Mouse (Mus musculus) colon, adult 2 months (tissue): ENCODE results near the gene Rogdi. TPM values are rescaled to one million over a fixed set of nuclear protein-coding genes. Genes with fewer than 3 reads are reported as not detected.

Experiments
- polyA plus RNA-seq: library from polyadenylated mRNA; depleted of rRNA; stranded (reverse); fragments of >200 nt; gene quantifications from 2 replicates; pipeline ENCODE4 v1.2.3, GENCODE M21; 2012; rRNA removed

The Rogdi gene
- polyA plus RNA-seq = 64.7 and 69.2 TPM in 2 replicates

DNA sequence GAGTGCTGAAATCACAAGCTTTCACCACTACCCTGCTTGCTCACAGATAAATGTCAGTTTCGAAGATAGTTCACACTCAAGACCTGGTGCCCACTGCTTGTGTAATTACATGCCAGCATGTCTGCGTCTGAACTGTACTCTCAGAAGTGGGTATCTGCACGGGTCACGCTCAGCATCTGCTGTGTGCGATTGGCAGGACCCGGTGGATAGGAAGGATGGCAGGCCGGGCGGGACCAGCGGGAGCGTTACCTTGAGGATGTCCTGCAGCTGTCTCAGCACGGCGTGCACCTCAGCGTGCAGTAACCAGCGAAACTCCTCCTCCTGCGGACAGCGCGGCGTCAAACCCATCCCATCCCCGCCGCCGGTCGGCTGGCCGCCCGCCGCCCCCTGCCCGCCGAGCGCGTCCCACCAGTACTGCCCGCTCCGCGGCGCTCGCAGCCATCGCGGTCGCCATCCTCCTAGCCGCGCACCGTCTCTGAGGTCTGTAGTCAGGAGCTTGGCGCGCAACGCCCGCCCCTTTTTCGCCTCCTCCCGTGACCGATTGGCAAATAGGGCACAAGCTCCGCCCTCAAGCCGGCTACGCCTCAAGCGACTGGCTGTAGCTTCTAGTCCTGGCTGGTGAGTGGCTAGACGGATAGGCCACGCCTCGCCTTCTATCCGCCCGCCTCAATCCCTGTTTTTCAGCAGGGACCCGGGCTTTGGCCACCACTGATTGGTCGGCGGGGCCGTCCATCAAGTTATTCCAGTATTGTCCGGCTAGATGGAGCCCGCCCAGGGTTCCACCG is at the start of gene Rogdi:
Rogdi (minus strand) TSS at position 500 of the 785 bp plus-strand sequence.

DNA sequence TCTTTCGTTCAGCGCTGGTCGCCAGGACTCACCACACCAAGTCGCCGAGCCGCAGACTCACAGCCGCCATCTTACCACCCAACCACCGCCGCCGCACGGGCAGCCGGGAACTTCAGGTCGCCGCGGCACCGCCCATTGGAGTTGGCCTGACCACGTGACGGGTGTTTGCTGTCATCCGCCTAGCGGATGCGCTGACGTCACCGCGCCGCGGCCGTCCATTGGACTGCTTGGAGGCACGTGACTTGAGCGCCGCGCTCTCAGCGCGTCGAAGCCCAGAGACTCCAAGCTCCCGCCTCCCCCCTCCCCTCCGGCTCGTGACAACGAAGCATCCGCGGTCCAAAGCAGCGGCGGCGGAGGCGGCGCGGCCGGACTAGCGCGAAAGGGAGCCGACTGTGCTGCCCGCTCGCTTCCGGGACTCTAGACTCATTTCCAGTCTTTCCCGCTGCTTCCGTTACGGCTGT is 36.5 kb upstream of the Rogdi start, which contains the start of the genes Glyr1 and Ubn1:
Glyr1 (minus strand) TSS at position 90 of the 461 bp plus-strand sequence.
Ubn1 (plus strand) TSS at position 284 of the 461 bp plus-strand sequence.

DNA sequence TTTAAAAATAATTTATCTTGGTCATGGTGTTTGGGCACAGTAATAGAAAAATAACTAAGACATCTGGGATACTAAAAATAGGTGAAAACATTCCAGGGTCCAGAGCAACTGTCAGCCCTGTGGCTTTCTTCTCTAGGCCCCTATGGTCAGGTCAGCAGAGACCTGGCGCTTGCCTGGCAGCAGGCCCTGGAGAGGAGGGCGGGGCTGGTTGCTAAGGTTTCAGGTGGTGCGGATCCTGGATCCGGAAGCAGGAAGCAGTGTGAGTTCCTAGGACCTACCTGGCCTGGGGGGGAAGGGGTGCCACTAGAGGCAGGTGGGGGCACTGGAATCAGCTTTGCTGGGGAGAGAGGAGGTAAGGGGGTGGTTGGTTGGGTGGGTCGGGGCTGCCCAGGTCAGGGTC is 6.3 kb downstream of the Rogdi start, which contains the start of gene Smim22:
Smim22 (plus strand) TSS at position 222 of the 400 bp plus-strand sequence.

DNA sequence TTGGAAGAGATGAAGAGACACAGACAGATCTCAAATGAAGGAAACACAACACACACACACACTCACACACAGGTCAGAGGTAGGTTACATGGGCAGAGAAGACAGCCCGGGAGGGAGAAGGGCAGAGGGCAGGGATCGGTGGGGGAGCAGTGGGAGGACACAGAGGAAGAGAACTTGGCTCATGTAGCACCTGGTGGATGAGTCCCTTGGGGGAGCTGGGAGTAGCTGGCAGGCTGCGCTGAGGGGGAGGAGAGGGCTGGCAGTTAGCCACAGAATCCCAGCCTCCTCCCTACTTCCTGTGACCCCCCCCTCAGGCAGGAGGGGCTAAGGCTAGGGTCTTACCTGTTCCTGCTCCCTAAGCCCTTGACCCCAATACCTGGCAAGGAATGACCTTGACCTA is 15.8 kb downstream of the Rogdi start, which contains the start of gene Sept12:
Sept12 (minus strand) TSS at position 300 of the 400 bp plus-strand sequence.

DNA sequence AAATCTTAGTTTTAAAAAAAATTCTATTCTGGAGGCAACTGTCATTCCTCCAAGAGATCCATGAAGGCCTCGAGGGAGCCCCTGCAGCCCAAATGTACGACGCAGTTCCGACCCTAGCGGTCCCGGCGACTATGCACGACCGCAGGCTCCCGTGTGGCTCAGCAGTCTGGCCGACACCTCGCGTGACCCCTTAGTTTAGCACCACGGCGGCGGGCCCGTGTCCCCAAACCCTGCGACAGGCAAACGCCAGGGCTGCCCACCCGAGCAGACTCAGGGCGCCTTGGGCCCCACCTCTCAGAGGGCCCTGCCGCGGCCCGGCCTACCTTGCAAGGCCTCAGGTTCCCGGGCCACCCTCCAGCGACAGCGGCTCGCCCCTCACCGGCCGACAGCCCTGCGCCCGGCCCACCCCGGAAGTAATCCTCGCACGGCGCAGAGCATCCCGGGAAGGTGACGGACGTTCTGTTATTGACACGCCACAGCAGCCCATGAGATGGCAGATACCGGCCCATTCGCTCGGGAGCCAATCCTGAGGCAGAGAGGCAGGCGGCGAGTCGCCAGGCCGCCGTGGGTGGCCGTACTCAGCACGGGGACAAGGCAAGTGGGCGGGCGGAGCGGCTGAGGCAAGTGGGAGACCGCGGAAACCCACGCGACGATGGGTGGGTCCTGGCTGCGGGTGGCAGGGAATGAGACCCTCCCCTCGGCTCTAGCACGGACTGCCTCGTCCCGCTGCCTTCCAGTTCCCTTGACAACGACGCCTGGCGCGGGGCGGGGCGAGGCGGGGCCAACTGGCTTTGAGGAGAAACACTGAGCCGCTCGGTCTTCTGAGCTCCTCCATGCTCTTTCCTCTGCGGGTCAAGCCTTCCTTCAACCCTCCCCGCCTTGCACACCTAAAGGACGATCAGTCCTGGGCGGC is 49.3 kb downstream of the Rogdi start, which contains the start of gene Anks3:
Anks3 (minus strand) TSS at position 409 of the 913 bp plus-strand sequence.

Other genes with a start within 250 kb of the Rogdi start
- gene Cdip1, start 223.3 kb downstream of the Rogdi start, polyA plus RNA-seq = 58.9 and 69.7 TPM in 2 replicates
- gene 4930562C15Rik, start 178.1 kb downstream of the Rogdi start, polyA plus RNA-seq = not detected in 2 replicates
- 50.0 and 54.2 TPM in 2 replicates for gene Ubald1, start 133.2 kb downstream of the Rogdi start, polyA plus RNA-seq
- 150 and 154 TPM in 2 replicates for gene Mgrn1, start 127.3 kb downstream of the Rogdi start, polyA plus RNA-seq
- 61.3 and 73.2 TPM in 2 replicates for gene Nudt16l1, start 74.8 kb downstream of the Rogdi start, polyA plus RNA-seq
- gene Anks3, start 49.3 kb downstream of the Rogdi start, polyA plus RNA-seq = 47.4 and 47.8 TPM in 2 replicates
- gene Sept12, start 15.7 kb downstream of the Rogdi start, polyA plus RNA-seq = not detected in 2 replicates
- gene Smim22, start 6.3 kb downstream of the Rogdi start, polyA plus RNA-seq = 177 and 286 TPM in 2 replicates
- gene Glyr1, start 36.3 kb upstream of the Rogdi start, polyA plus RNA-seq = 44.5 and 45.5 TPM in 2 replicates
- gene Ubn1, start 36.5 kb upstream of the Rogdi start, polyA plus RNA-seq = 26.9 and 27.8 TPM in 2 replicates
- gene Ppl, start 118.9 kb upstream of the Rogdi start, polyA plus RNA-seq = 1.8 and 1.9 TPM in 2 replicates
- gene Sec14l5, start 133.6 kb upstream of the Rogdi start, polyA plus RNA-seq = not detected in 2 replicates
- gene Nagpa, start 190.5 kb upstream of the Rogdi start, polyA plus RNA-seq = 38.6 and 40.0 TPM in 2 replicates
- 2.4 and 2.7 TPM in 2 replicates for gene AU021092, start 208.7 kb upstream of the Rogdi start, polyA plus RNA-seq
- 49.5 and 51.3 TPM in 2 replicates for gene Alg1, start 220.1 kb upstream of the Rogdi start, polyA plus RNA-seq
- 56.7 and 59.3 TPM in 2 replicates for gene Eef2kmt, start 242.4 kb upstream of the Rogdi start, polyA plus RNA-seq